Mouse (Mus musculus): Measurements from ENCODE around the gene Ank2. TPM values are rescaled to one million over a fixed set of nuclear protein-coding genes. Genes with fewer than 3 reads are reported as not detected.

The Ank2 gene
- polyA plus RNA-seq, 1 experiment from 2014 or later = 16.6 TPM

GRCm38 (mm10) chr3:127075531-127076280 is 423.4 kb downstream of the Ank2 start:
- Histone ChIP-seq H3K4me1 (ENCODE audit: control insufficient read depth, insufficient read depth, low read length) (no peaks in the 10 kb centered on the region), H3K27me3 (ENCODE audit: control insufficient read depth, insufficient read depth, low read length) (no peaks in the 10 kb centered on the region), H3K9me3 (ENCODE audit: control insufficient read depth, low read length) (no peaks in the 10 kb centered on the region), H3K9ac (ENCODE audit: low read length) (no peak overlapping the region), H3K36me3 (ENCODE audit: control insufficient read depth, insufficient read depth, low read length) (no peaks in the 10 kb centered on the region), H3K4me2 (ENCODE audit: low read depth, severe bottlenecking) (no peak overlapping the region), H3K27ac (replicated peaks; ENCODE audit: low read depth, low read length) (no peak overlapping the region), H3K4me3 (ENCODE audit: low read depth, low read length) (no peak overlapping the region)
- WGBS = 86% methylated on average over 8 of the region's 8 CpGs
- ATAC-seq (ENCODE audit: insufficient number of reproducible peaks, low FRiP score, low TSS enrichment, low read depth) (no peak), DNase-seq (ENCODE audit: low spot score) (no peak)

- no peak overlapping the region for H3K4me2 ChIP-seq (ENCODE audit: low read depth, severe bottlenecking)
- H3K27me3 ChIP-seq (ENCODE audit: control insufficient read depth, insufficient read depth, low read length) = no peaks in the 10 kb centered on the region
- ATAC-seq (ENCODE audit: insufficient number of reproducible peaks, low FRiP score, low TSS enrichment, low read depth) (no peak), DNase-seq (ENCODE audit: low spot score) (no peak)
- H3K27ac ChIP-seq (replicated peaks; ENCODE audit: low read depth, low read length) = no peak overlapping the region
- no peak overlapping the region for H3K4me3 ChIP-seq (ENCODE audit: low read depth, low read length)
- no peaks in the 10 kb centered on the region for H3K9me3 ChIP-seq (ENCODE audit: control insufficient read depth, low read length)
- WGBS = 83% methylated on average over 1 of the region's 1 CpGs
- H3K4me1 ChIP-seq (ENCODE audit: control insufficient read depth, insufficient read depth, low read length) = no peaks in the 10 kb centered on the region
- H3K36me3 ChIP-seq (ENCODE audit: control insufficient read depth, insufficient read depth, low read length) = no peaks in the 10 kb centered on the region
- no peak overlapping the region for H3K9ac ChIP-seq (ENCODE audit: low read length)
These were observed 427.7 kb downstream of the Ank2 start for GRCm38 (mm10) chr3:127071471-127071870.

DNA sequence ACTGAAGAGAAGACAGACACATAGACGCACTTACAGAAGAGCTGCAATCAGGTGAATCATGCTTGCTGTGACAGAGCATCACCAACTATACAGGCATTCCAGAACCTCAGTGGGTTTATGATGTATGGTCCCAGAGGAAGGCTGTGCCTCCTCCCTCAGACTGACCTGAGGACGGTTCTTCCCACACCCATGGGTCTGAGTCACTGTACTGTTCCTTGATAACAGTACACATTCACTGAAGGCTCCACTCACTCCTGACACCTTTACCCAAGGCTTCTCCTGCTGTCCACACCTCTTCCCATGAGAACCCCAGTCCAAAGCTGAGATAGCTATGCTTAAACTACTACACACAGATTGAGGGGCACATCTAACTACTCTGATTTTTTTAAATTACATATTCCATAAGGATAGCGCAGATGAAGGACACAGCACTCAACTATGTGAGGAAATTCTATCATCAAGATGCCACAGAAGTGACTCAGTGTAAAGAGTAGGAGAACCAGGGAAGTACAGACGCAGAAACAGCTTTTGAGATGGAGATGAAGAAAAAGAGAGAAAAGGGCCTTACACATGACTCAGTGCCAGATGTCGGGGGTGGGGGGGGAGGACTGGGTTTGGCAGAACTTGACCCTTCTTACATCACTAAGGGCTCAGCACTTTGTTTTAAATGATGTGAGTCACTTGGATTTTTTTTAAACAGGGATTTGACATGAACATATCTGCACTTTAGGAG is 435.3 kb downstream of the Ank2 start:
- H3K4me2 ChIP-seq (ENCODE audit: low read depth, severe bottlenecking) = no peak overlapping the region
- no peaks in the 10 kb centered on the region for H3K9me3 ChIP-seq (ENCODE audit: control insufficient read depth, low read length)
- H3K9ac ChIP-seq (ENCODE audit: low read length) = no peak overlapping the region
- H3K27ac ChIP-seq (replicated peaks; ENCODE audit: low read depth, low read length) = no peak overlapping the region
- no peaks in the 10 kb centered on the region for H3K36me3 ChIP-seq (ENCODE audit: control insufficient read depth, insufficient read depth, low read length)
- H3K27me3 ChIP-seq (ENCODE audit: control insufficient read depth, insufficient read depth, low read length) = no peaks in the 10 kb centered on the region
- DNase-seq (ENCODE audit: low spot score) = no peak
- H3K4me3 ChIP-seq (ENCODE audit: low read depth, low read length) = no peak overlapping the region
- no peak for ATAC-seq (ENCODE audit: insufficient number of reproducible peaks, low FRiP score, low TSS enrichment, low read depth)
- H3K4me1 ChIP-seq (ENCODE audit: control insufficient read depth, insufficient read depth, low read length) = no peaks in the 10 kb centered on the region
- WGBS = 87% methylated on average over 5 of the region's 5 CpGs

DNA sequence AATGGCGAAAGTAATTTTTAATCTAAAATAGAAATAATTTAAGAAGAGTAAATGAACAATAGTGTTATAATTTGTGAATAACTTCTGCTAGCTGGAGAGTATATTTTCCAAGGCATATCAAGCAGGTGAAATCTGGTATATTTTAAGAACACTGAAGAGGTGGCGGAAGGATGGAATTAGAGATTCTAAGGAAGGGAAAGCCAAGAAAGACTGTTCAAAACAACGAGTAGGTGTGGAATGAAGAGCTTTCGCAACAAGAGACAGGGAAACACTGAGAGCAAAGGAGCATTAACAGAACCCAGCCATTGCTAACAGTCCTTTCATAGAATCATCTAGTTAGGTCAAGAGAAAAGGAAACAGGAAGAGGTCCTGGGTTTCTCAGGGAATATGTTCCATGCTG is 439.5 kb downstream of the Ank2 start:
- no peaks in the 10 kb centered on the region for H3K27me3 ChIP-seq (ENCODE audit: control insufficient read depth, insufficient read depth, low read length)
- WGBS = 96% methylated on average over 4 of the region's 4 CpGs
- H3K27ac ChIP-seq (replicated peaks; ENCODE audit: low read depth, low read length) = no peak overlapping the region
- no peak overlapping the region for H3K4me3 ChIP-seq (ENCODE audit: low read depth, low read length)
- ATAC-seq (ENCODE audit: insufficient number of reproducible peaks, low FRiP score, low TSS enrichment, low read depth) (no peak), DNase-seq (ENCODE audit: low spot score) (no peak)
- H3K4me2 ChIP-seq (ENCODE audit: low read depth, severe bottlenecking) = no peak overlapping the region
- no peaks in the 10 kb centered on the region for H3K36me3 ChIP-seq (ENCODE audit: control insufficient read depth, insufficient read depth, low read length)
- no peaks in the 10 kb centered on the region for H3K9me3 ChIP-seq (ENCODE audit: control insufficient read depth, low read length)
- no peak overlapping the region for H3K9ac ChIP-seq (ENCODE audit: low read length)
- H3K4me1 ChIP-seq (ENCODE audit: control insufficient read depth, insufficient read depth, low read length) = no peaks in the 10 kb centered on the region

DNA sequence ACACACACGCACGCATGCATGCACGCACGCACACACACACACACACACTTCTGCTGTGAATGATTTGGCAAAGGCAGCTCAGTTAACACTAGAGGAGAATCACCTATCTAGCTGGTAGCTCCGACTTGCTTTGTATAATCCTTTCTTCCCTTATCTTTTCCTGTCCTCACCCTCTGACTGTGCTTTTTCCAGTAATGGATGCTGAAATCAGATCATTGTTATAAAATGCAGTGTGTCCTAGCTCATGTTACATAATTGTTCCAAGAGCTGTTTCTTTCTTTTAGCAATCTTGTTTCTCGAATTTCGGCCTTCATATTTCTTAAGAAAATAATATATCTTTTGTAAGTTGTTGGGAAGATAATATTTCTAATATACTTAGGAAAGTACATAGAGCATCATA is 457.9 kb downstream of the Ank2 start:
- no peak overlapping the region for H3K9ac ChIP-seq (ENCODE audit: low read length)
- no peaks in the 10 kb centered on the region for H3K27me3 ChIP-seq (ENCODE audit: control insufficient read depth, insufficient read depth, low read length)
- no peaks in the 10 kb centered on the region for H3K9me3 ChIP-seq (ENCODE audit: control insufficient read depth, low read length)
- H3K4me2 ChIP-seq (ENCODE audit: low read depth, severe bottlenecking) = no peak overlapping the region
- DNase-seq (ENCODE audit: low spot score) = no peak
- H3K4me3 ChIP-seq (ENCODE audit: low read depth, low read length) = no peak overlapping the region
- H3K27ac ChIP-seq (replicated peaks; ENCODE audit: low read depth, low read length) = no peak overlapping the region
- ATAC-seq (ENCODE audit: insufficient number of reproducible peaks, low FRiP score, low TSS enrichment, low read depth) = no peak
- H3K4me1 ChIP-seq (ENCODE audit: control insufficient read depth, insufficient read depth, low read length) = no peaks in the 10 kb centered on the region
- no peaks in the 10 kb centered on the region for H3K36me3 ChIP-seq (ENCODE audit: control insufficient read depth, insufficient read depth, low read length)
- WGBS = 91% methylated on average over 7 of the region's 7 CpGs

DNA sequence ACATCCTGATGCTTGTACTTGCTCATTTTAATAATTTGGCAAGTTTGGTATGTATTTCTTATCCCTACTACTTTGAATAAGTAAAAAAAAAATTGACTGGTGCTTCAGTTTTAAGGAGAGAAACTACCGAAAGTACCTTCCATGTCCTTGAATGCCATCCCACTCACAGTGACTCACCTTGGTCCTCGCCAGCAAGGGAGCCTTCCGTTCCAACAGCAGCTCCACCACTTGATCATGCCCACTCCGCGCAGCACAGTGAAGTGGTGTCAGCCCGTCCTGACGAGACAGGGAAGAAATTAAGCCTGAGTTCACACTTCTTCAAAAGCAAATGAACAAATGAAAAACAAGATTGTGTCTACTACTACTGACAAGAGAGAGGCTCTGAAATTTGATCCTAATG is 460.6 kb downstream of the Ank2 start:
- Histone ChIP-seq H3K4me3 (ENCODE audit: low read depth, low read length) (no peak overlapping the region), H3K36me3 (ENCODE audit: control insufficient read depth, insufficient read depth, low read length) (no peaks in the 10 kb centered on the region), H3K4me2 (ENCODE audit: low read depth, severe bottlenecking) (no peak overlapping the region), H3K4me1 (ENCODE audit: control insufficient read depth, insufficient read depth, low read length) (no peaks in the 10 kb centered on the region), H3K27ac (replicated peaks; ENCODE audit: low read depth, low read length) (no peak overlapping the region), H3K9ac (ENCODE audit: low read length) (no peak overlapping the region), H3K27me3 (ENCODE audit: control insufficient read depth, insufficient read depth, low read length) (no peaks in the 10 kb centered on the region), H3K9me3 (ENCODE audit: control insufficient read depth, low read length) (no peaks in the 10 kb centered on the region)
- ATAC-seq (ENCODE audit: insufficient number of reproducible peaks, low FRiP score, low TSS enrichment, low read depth) (no peak), DNase-seq (ENCODE audit: low spot score) (no peak)
- 72% methylated on average over 7 of the region's 7 CpGs for WGBS

DNA sequence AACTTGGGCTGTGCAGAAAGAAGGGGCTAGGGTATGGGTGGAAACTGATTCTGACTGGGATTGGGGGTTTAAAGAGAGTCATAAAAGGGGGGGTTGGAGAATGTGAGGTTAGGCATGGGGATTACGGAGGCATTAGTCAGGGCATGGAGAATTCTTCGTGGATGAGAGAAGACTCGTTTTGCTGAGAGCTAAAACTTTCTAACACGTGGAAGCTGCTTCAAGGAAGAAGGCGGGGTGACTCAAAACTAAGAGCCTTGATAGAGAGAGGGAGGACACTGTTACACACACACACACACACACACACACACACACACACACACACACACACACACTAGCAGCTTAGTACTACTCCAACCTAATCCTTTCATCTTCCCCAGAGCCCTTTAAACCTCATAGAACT is 463.0 kb downstream of the Ank2 start:
- DNase-seq (ENCODE audit: low spot score) = no peak
- H3K27me3 ChIP-seq (ENCODE audit: control insufficient read depth, insufficient read depth, low read length) = no peaks in the 10 kb centered on the region
- no peak overlapping the region for H3K27ac ChIP-seq (replicated peaks; ENCODE audit: low read depth, low read length)
- no peaks in the 10 kb centered on the region; the same call in 1 of the 2 replicates for H3K36me3 ChIP-seq (ENCODE audit: control insufficient read depth, insufficient read depth, low read length)
- H3K9me3 ChIP-seq (ENCODE audit: control insufficient read depth, low read length) = no peaks in the 10 kb centered on the region
- no peak for ATAC-seq (ENCODE audit: insufficient number of reproducible peaks, low FRiP score, low TSS enrichment, low read depth)
- no peak overlapping the region for H3K4me2 ChIP-seq (ENCODE audit: low read depth, severe bottlenecking)
- 74% methylated on average over 5 of the region's 5 CpGs for WGBS
- no peak overlapping the region for H3K9ac ChIP-seq (ENCODE audit: low read length)
- no peak overlapping the region for H3K4me3 ChIP-seq (ENCODE audit: low read depth, low read length)
- H3K4me1 ChIP-seq (ENCODE audit: control insufficient read depth, insufficient read depth, low read length) = no peaks in the 10 kb centered on the region

- no peak for ATAC-seq (ENCODE audit: insufficient number of reproducible peaks, low FRiP score, low TSS enrichment, low read depth)
These were observed 463.6 kb downstream of the Ank2 start for GRCm38 (mm10) chr3:127035540-127035939.

More at GRCm38 (mm10) chr3:127035540-127035939, 463.6 kb downstream of the Ank2 start:
- Histone ChIP-seq H3K4me3 (ENCODE audit: low read depth, low read length) (no peak overlapping the region), H3K4me2 (ENCODE audit: low read depth, severe bottlenecking) (no peak overlapping the region), H3K4me1 (ENCODE audit: control insufficient read depth, insufficient read depth, low read length) (no peaks in the 10 kb centered on the region), H3K36me3 (ENCODE audit: control insufficient read depth, insufficient read depth, low read length) (no peaks in the 10 kb centered on the region; the same call in 1 of the 2 replicates), H3K27ac (replicated peaks; ENCODE audit: low read depth, low read length) (no peak overlapping the region), H3K27me3 (ENCODE audit: control insufficient read depth, insufficient read depth, low read length) (no peaks in the 10 kb centered on the region), H3K9ac (ENCODE audit: low read length) (no peak overlapping the region), H3K9me3 (ENCODE audit: control insufficient read depth, low read length) (no peaks in the 10 kb centered on the region)
- WGBS = 89% methylated on average over 12 of the region's 12 CpGs
- DNase-seq (ENCODE audit: low spot score) = no peak

Measured in limb, embryonic 11.5 days (tissue).